Mouse (Mus musculus) E14TG2a.4 (cell line): ENCODE data around the gene Perp.

Experiments
- H3K27me3 ChIP-seq: 2 replicates; pipeline ENCODE4 v1.6.1; 2014; ENCODE audit warnings: low read length, control low read depth; ENCODE audit not compliant: insufficient read depth
- H3K36me3 ChIP-seq: 2 replicates; pipeline ENCODE4 v1.6.1; 2014; ENCODE audit warnings: low read length, control low read depth; ENCODE audit not compliant: insufficient read depth
- H3K4me1 ChIP-seq: replicated peaks from 2 replicates; pipeline ENCODE4 v1.6.1; 2014; ENCODE audit warnings: low read depth, low read length, control low read depth
- H3K4me3 ChIP-seq: replicated peaks from 2 replicates; pipeline ENCODE4 v1.5.1; 2014; ENCODE audit warnings: mild to moderate bottlenecking, low read length
- H3K9me3 ChIP-seq: 2 replicates; pipeline ENCODE4 v1.6.1; 2014; ENCODE audit warnings: low read length, control low read depth
- CTCF ChIP-seq: conservative IDR thresholded peaks from 2 replicates; pipeline ENCODE4 v1.5.1; 2014; ENCODE audit warnings: low read length
- NANOG ChIP-seq: IDR thresholded peaks from 2 replicates; pipeline ENCODE4 v1.6.1; 2014; ENCODE audit warnings: borderline replicate concordance, low read length, mixed read lengths
- POU5F1 ChIP-seq: IDR thresholded peaks from 2 replicates; pipeline ENCODE4 v1.6.1; 2014; ENCODE audit warnings: low read length, borderline replicate concordance

The Perp gene

GRCm38 (mm10) chr10:18844441-18845286, at the start of gene Perp:
Gene Perp, plus strand, starts transcription at chr10:18845020.
- H3K9me3 ChIP-seq = no peaks in the 10 kb centered on the region
- TF ChIP-seq NANOG = no peak
- TF ChIP-seq POU5F1 = no peak
- no peak for TF ChIP-seq CTCF
- no peaks in the 10 kb centered on the region for H3K36me3 ChIP-seq
- H3K4me3 ChIP-seq = peak within 1 kb of the TSS; percentile 82
- peaks cover 50% of the 10 kb centered on the region for H3K27me3 ChIP-seq
- peaks cover 37% of the 10 kb centered on the region for H3K4me1 ChIP-seq

GRCm38 (mm10) chr10:18811751-18812150, 33.1 kb upstream of the Perp start:
- Histone ChIP-seq H3K4me1 (no peaks in the 10 kb centered on the region), H3K9me3 (peaks cover 8% of the 10 kb centered on the region; the same call in 1 of the 2 replicates), H3K4me3 (no peak overlapping the region), H3K36me3 (no peaks in the 10 kb centered on the region), H3K27me3 (no peaks in the 10 kb centered on the region)
- no peak for TF ChIP-seq CTCF
- no peak for TF ChIP-seq NANOG
- no peak for TF ChIP-seq POU5F1

GRCm38 (mm10) chr10:18816560-18816959, 28.3 kb upstream of the Perp start:
- no peaks in the 10 kb centered on the region for H3K36me3 ChIP-seq
- peaks cover 8% of the 10 kb centered on the region; the same call in 1 of the 2 replicates for H3K9me3 ChIP-seq
- no peaks in the 10 kb centered on the region for H3K27me3 ChIP-seq
- H3K4me3 ChIP-seq = no peak overlapping the region
- H3K4me1 ChIP-seq = no peaks in the 10 kb centered on the region
- no peak for TF ChIP-seq CTCF
- TF ChIP-seq POU5F1 = no peak
- no peak for TF ChIP-seq NANOG

- Histone ChIP-seq H3K27me3 (peaks cover 3% of the 10 kb centered on the region; the same call in 1 of the 2 replicates), H3K9me3 (no peaks in the 10 kb centered on the region), H3K4me3 (no peak overlapping the region), H3K36me3 (no peaks in the 10 kb centered on the region), H3K4me1 (no peaks in the 10 kb centered on the region)
- TF ChIP-seq POU5F1 = no peak
- TF ChIP-seq CTCF = no peak
- no peak for TF ChIP-seq NANOG
These were observed 19.7 kb upstream of the Perp start for GRCm38 (mm10) chr10:18825143-18825542.

- Histone ChIP-seq H3K4me3 (no peak overlapping the region), H3K36me3 (no peaks in the 10 kb centered on the region), H3K9me3 (no peaks in the 10 kb centered on the region), H3K27me3 (peaks cover 3% of the 10 kb centered on the region; the same call in 1 of the 2 replicates), H3K4me1 (no peaks in the 10 kb centered on the region)
- TF ChIP-seq NANOG (no peak), CTCF (no peak), POU5F1 (no peak)
These were observed 18.7 kb upstream of the Perp start for GRCm38 (mm10) chr10:18826107-18826506.

- H3K27me3 ChIP-seq = peaks cover 3% of the 10 kb centered on the region; the same call in 1 of the 2 replicates
- no peaks in the 10 kb centered on the region for H3K36me3 ChIP-seq
- no peak for TF ChIP-seq POU5F1
- TF ChIP-seq NANOG = no peak
- TF ChIP-seq CTCF = no peak
- H3K4me1 ChIP-seq = peaks cover 6% of the 10 kb centered on the region; the same call in 1 of the 2 replicates
- no peaks in the 10 kb centered on the region for H3K9me3 ChIP-seq
- H3K4me3 ChIP-seq = no peak overlapping the region
These were observed 16.9 kb upstream of the Perp start for GRCm38 (mm10) chr10:18827936-18828335.

GRCm38 (mm10) chr10:18830359-18830758, 14.5 kb upstream of the Perp start:
- Histone ChIP-seq H3K4me1 (peaks cover 6% of the 10 kb centered on the region; the same call in 1 of the 2 replicates), H3K27me3 (peaks cover 3% of the 10 kb centered on the region; the same call in 1 of the 2 replicates), H3K4me3 (no peak overlapping the region), H3K36me3 (no peaks in the 10 kb centered on the region), H3K9me3 (no peaks in the 10 kb centered on the region)
- TF ChIP-seq POU5F1 (no peak), NANOG (no peak), CTCF (no peak)

GRCm38 (mm10) chr10:18831823-18832222, 13.0 kb upstream of the Perp start:
- no peaks in the 10 kb centered on the region for H3K36me3 ChIP-seq
- no peaks in the 10 kb centered on the region for H3K9me3 ChIP-seq
- no peak for TF ChIP-seq NANOG
- no peak for TF ChIP-seq CTCF
- no peak for TF ChIP-seq POU5F1
- H3K4me3 ChIP-seq = no peak overlapping the region
- H3K4me1 ChIP-seq = peaks cover 6% of the 10 kb centered on the region; the same call in 1 of the 2 replicates
- H3K27me3 ChIP-seq = peaks cover 3% of the 10 kb centered on the region; the same call in 1 of the 2 replicates
